Mouse (Mus musculus) hindbrain, postnatal 0 days (tissue): ENCODE data around the gene Bad. TPM values are rescaled to one million over a fixed set of nuclear protein-coding genes. Genes with fewer than 3 reads are reported as not detected.
"Not testable (repeated sequence)": the region's sequence is repeated elsewhere in the genome, so short reads cannot be mapped to it uniquely, and the experiment has no call there.

Experiments
- ATAC-seq: fragments of 200-750 bp; cut with Nextera tagmentation; 2 replicates; pipeline ENCODE4 v1.8.0; 2017; ENCODE audit warnings: mild to moderate bottlenecking, moderate TSS enrichment, moderate library complexity
- DNase-seq: peaks from one replicate; pipeline ENCODE4 v3.0.0-alpha.2; 2015; ENCODE audit warnings: low spot score
- H3K27ac ChIP-seq: fragments of 300-500 bp; sonication (generic); 2 replicates; pipeline ENCODE4 v1.5.1; 2014; ENCODE audit warnings: mild to moderate bottlenecking
- H3K27me3 ChIP-seq: fragments of 300-500 bp; sonication (generic); 2 replicates; pipeline ENCODE4 v1.6.1; 2014; ENCODE audit warnings: low read length, mixed read lengths; ENCODE audit not compliant: insufficient read depth
- H3K36me3 ChIP-seq: fragments of 300-500 bp; sonication (generic); 2 replicates; pipeline ENCODE4 v1.6.1; 2014; ENCODE audit warnings: low read length, mixed read lengths; ENCODE audit not compliant: insufficient read depth
- H3K4me1 ChIP-seq: fragments of 300-500 bp; sonication (generic); 2 replicates; pipeline ENCODE4 v1.6.1; 2014; ENCODE audit warnings: antibody characterized with exemption, low read length, mixed read lengths; ENCODE audit not compliant: insufficient read depth
- H3K4me2 ChIP-seq: fragments of 300-500 bp; sonication (generic); 2 replicates; pipeline ENCODE4 v1.6.1; 2014; ENCODE audit warnings: low read depth, mild to moderate bottlenecking, low read length, moderate library complexity, mixed read lengths
- H3K4me3 ChIP-seq: fragments of 300-500 bp; sonication (generic); 2 replicates; pipeline ENCODE4 v1.5.1; 2014; ENCODE audit warnings: low read length
- H3K9ac ChIP-seq: fragments of 300-500 bp; sonication (generic); replicated peaks from 2 replicates; pipeline ENCODE4 v1.6.1; 2014; ENCODE audit warnings: mild to moderate bottlenecking, low read length, moderate library complexity, mixed read lengths
- H3K9me3 ChIP-seq: fragments of 300-500 bp; sonication (generic); 2 replicates; pipeline ENCODE4 v1.6.1; 2016; ENCODE audit warnings: low read length, mixed read lengths
- CTCF ChIP-seq: IDR thresholded peaks from 2 replicates; pipeline ENCODE4 v1.5.1; 2016; ENCODE audit warnings: antibody characterized with exemption, control low read depth, low read depth
- WGBS: fragments of 180-500 bp; shearing (Covaris S2); extraction: QIAGEN DNeasy Blood & Tissue Kit; methylation state at CpG from one replicate; pipeline ENCODE4 v1.1.7; 2014; 5-methylcytosine and 5-hydroxymethylcytosine counted together
- polyA plus RNA-seq: library from polyadenylated mRNA; unstranded; fragments of >200 nt; fragmentation: Nextera tagmentation; extraction: Ambion mirVana; gene quantifications from 2 replicates; pipeline ENCODE4 v1.2.1, GENCODE M21; 2015
- total RNA-seq: library from RNA; depleted of rRNA; stranded (reverse); fragments of >200 nt; gene quantifications from 2 replicates; pipeline ENCODE4 v1.2.3, GENCODE M21; 2014

Bad gene
- total and polyA plus RNA-seq, 2 experiments from 2014 or later = 58.2 to 86.6 TPM

GRCm38 (mm10) chr19:6987904-6988285 is 46.2 kb downstream of the Bad start:
- H3K4me1 ChIP-seq = no peaks in the 10 kb centered on the region
- H3K27me3 ChIP-seq = no peaks in the 10 kb centered on the region
- peaks cover 13% of the 10 kb centered on the region; the same call in 1 of the 2 replicates for H3K36me3 ChIP-seq
- peak overlapping the region; percentile 58 for H3K4me3 ChIP-seq
- peak overlapping the region; percentile 75 for H3K27ac ChIP-seq
- H3K9ac ChIP-seq = peak overlapping the region; percentile 78
- H3K4me2 ChIP-seq = peak overlapping the region; percentile 79
- under 1% methylated on average over 8 of the region's 8 CpGs for WGBS
- no peak for TF ChIP-seq CTCF
- peak; percentile 1; the same call in 1 of the 2 replicates for ATAC-seq
- DNase-seq = no peak
- no peaks in the 10 kb centered on the region for H3K9me3 ChIP-seq

- Histone ChIP-seq H3K9ac (no peak overlapping the region), H3K4me3 (no peak overlapping the region), H3K9me3 (no peaks in the 10 kb centered on the region), H3K36me3 (peaks cover 8% of the 10 kb centered on the region; the same call in 1 of the 2 replicates), H3K27ac (no peak overlapping the region), H3K27me3 (no peaks in the 10 kb centered on the region), H3K4me2 (no peak overlapping the region), H3K4me1 (no peaks in the 10 kb centered on the region)
- TF ChIP-seq CTCF = no peak
- WGBS = 87% methylated on average over 8 of the region's 8 CpGs
- no peak for DNase-seq
- ATAC-seq = no peak
These were observed 47.6 kb downstream of the Bad start for GRCm38 (mm10) chr19:6989251-6989650.

GRCm38 (mm10) chr19:6990712-6991111 is 49.1 kb downstream of the Bad start:
- Histone ChIP-seq H3K4me3 (no peak overlapping the region), H3K9ac (no peak overlapping the region), H3K4me2 (no peak overlapping the region), H3K27me3 (no peaks in the 10 kb centered on the region), H3K27ac (no peak overlapping the region), H3K4me1 (peaks cover 11% of the 10 kb centered on the region; the same call in 1 of the 2 replicates), H3K36me3 (no peaks in the 10 kb centered on the region), H3K9me3 (no peaks in the 10 kb centered on the region)
- no peak for DNase-seq
- no peak for ATAC-seq
- 88% methylated on average over 6 of the region's 6 CpGs for WGBS
- no peak for TF ChIP-seq CTCF

DNA sequence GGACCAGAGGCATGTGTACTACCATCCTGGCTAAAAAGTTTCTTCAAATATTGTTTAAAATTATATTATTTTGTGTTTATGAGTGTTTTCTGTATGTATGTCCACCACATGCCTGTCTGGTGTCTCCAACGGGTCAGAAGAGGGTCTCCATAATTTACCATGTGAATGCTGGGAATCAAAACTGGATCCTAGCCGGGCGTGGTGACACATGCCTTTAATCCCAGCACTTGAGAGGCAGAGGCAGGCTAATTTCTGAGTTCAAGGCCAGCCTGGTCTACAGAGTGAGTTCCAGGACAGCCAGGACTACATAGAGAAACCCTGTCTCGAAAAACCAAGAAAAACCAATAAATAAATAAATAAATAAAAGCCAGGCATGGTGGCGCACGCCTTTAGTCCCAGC is 49.5 kb downstream of the Bad start:
- ATAC-seq, H3K4me2 ChIP-seq, H3K9me3 ChIP-seq, H3K4me3 ChIP-seq, DNase-seq, H3K36me3 ChIP-seq, H3K27ac ChIP-seq, H3K9ac ChIP-seq, H3K27me3 ChIP-seq: not testable (repeated sequence)
- H3K4me1 ChIP-seq = peaks cover 11% of the 10 kb centered on the region; the same call in 1 of the 2 replicates
- 92% methylated on average over 6 of the region's 6 CpGs for WGBS

- Histone ChIP-seq H3K9me3 (no peaks in the 10 kb centered on the region), H3K4me1 (peaks cover 18% of the 10 kb centered on the region), H3K4me3 (peak within 1 kb of the TSS; percentile 54), H3K9ac (peak within 1 kb of the TSS; percentile 56), H3K4me2 (peak within 1 kb of the TSS; percentile 78), H3K27me3 (no peaks in the 10 kb centered on the region), H3K27ac (peak within 1 kb of the TSS; percentile 49), H3K36me3 (no peaks in the 10 kb centered on the region)
- peak; percentile 95 for ATAC-seq
- DNase-seq = peak; percentile 97
- 1% methylated on average over 37 of the region's 37 CpGs for WGBS
- peak; percentile 28; the same call in 1 of the 2 replicates for TF ChIP-seq CTCF
These were observed 50.6 kb downstream of the Bad start, which contains the start of gene Dnajc4 for GRCm38 (mm10) chr19:6992011-6992858. Dnajc4 (minus strand) TSS chr19:6992572.

DNA sequence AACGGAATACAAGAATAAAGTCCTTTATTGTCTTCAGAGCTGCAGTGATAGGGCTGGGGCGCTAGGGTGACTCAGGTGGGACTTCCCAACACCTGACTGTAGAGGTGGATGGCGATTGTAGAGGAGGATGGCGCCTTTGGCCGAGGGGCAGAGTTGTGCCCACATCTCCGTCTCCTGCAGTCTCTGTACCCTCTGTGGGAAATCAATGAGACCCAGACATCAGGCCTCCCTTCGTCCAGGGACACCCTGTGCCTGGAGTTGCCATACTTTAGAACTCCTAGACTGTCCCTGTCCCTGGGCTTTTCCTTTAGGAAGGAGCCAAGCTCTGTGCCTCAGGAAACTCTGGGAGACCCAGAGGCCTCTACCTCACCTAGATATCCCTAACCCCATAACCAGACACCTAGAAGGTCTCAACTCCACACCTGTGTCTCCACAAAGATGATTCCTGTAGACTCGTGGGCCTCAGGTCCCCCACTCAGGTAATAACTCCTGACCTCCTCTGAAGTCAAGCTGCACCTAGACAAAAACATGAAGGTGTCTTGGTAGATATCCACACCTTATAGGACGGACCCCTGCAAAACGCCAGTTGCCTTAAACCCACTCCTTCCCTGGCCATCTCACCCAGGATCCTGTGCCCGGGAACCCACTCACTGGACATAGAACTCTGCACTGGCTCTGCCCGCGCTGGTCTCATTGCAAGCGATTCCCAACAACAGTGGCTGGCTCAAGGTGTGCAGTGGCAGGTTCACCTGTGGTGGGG is 51.5 kb downstream of the Bad start:
- peak; percentile 20 for TF ChIP-seq CTCF
- no peaks in the 10 kb centered on the region for H3K36me3 ChIP-seq
- no peaks in the 10 kb centered on the region for H3K27me3 ChIP-seq
- H3K4me3 ChIP-seq = peak overlapping the region; percentile 54
- H3K4me2 ChIP-seq = peak overlapping the region; percentile 78
- ATAC-seq (no peak), DNase-seq (no peak)
- H3K9ac ChIP-seq = peak overlapping the region; percentile 56; the same call in 1 of the 2 replicates
- 66% methylated on average over 14 of the region's 14 CpGs for WGBS
- H3K9me3 ChIP-seq = no peaks in the 10 kb centered on the region
- peaks cover 18% of the 10 kb centered on the region for H3K4me1 ChIP-seq
- peak overlapping the region; percentile 3; the same call in 1 of the 2 replicates for H3K27ac ChIP-seq
